Mouse (Mus musculus) forebrain, embryonic 11.5 days (tissue): ENCODE measurements around the gene Slc10a6. TPM values are rescaled to one million over a fixed set of nuclear protein-coding genes. Genes with fewer than 3 reads are reported as not detected.

Experiments
- ATAC-seq: fragments of 200-750 bp; cut with Nextera tagmentation; replicated peaks from 2 replicates; pipeline ENCODE4 v1.8.0; 2017; ENCODE audit warnings: moderate TSS enrichment; ENCODE audit not compliant: low FRiP score
- DNase-seq: peaks from one replicate; pipeline ENCODE4 v3.0.0-alpha.2; 2017; ENCODE audit warnings: low spot score
- H3K27ac ChIP-seq: fragments of 300-500 bp; sonication (generic); 2 replicates; pipeline ENCODE4 v1.5.1; 2014; ENCODE audit warnings: low read depth, low read length
- H3K27me3 ChIP-seq: fragments of 300-500 bp; sonication (generic); 2 replicates; pipeline ENCODE4 v1.6.1; 2014; ENCODE audit warnings: mild to moderate bottlenecking, low read length, mixed read lengths; ENCODE audit not compliant: control insufficient read depth, insufficient read depth
- H3K36me3 ChIP-seq: fragments of 300-500 bp; sonication (generic); 2 replicates; pipeline ENCODE4 v1.6.1; 2014; ENCODE audit warnings: mild to moderate bottlenecking, low read length, moderate library complexity, mixed read lengths; ENCODE audit not compliant: control insufficient read depth, insufficient read depth
- H3K4me1 ChIP-seq: fragments of 300-500 bp; sonication (generic); replicated peaks from 2 replicates; pipeline ENCODE4 v1.6.1; 2014; ENCODE audit warnings: low read length, mixed read lengths; ENCODE audit not compliant: control insufficient read depth, insufficient read depth
- H3K4me2 ChIP-seq: fragments of 300-500 bp; sonication (generic); 2 replicates; pipeline ENCODE4 v1.6.1; 2014; ENCODE audit warnings: low read depth, mild to moderate bottlenecking, low read length, moderate library complexity, mixed read lengths; ENCODE audit not compliant: severe bottlenecking
- H3K4me3 ChIP-seq: fragments of 300-500 bp; sonication (generic); 2 replicates; pipeline ENCODE4 v1.5.1; 2014; ENCODE audit warnings: low read depth, low read length
- H3K9ac ChIP-seq: fragments of 300-500 bp; sonication (generic); 2 replicates; pipeline ENCODE4 v1.6.1; 2014; ENCODE audit warnings: low read length
- H3K9me3 ChIP-seq: fragments of 300-500 bp; sonication (generic); 2 replicates; pipeline ENCODE4 v1.6.1; 2016; ENCODE audit warnings: low read length, mixed read lengths; ENCODE audit not compliant: control insufficient read depth
- WGBS: fragments of 180-500 bp; shearing (Covaris S2); extraction: QIAGEN DNeasy Blood & Tissue Kit; methylation state at CpG from one replicate; pipeline ENCODE4 v1.1.7; 2014; 5-methylcytosine and 5-hydroxymethylcytosine counted together
- polyA plus RNA-seq: library from polyadenylated mRNA; unstranded; fragments of >200 nt; fragmentation: Nextera tagmentation; extraction: Ambion mirVana; gene quantifications from 2 replicates; pipeline ENCODE4 v1.2.1, GENCODE M21; 2014

The Slc10a6 gene
- polyA plus RNA-seq, 1 experiment from 2014 or later = not detected

GRCm38 (mm10) chr5:103560546-103560945 lies 68.7 kb downstream of the Slc10a6 start:
- H3K36me3 ChIP-seq = peaks cover 5% of the 10 kb centered on the region; the same call in 1 of the 2 replicates

More at GRCm38 (mm10) chr5:103560546-103560945, 68.7 kb downstream of the Slc10a6 start:
- 94% methylated on average over 9 of the region's 9 CpGs for WGBS
- Histone ChIP-seq H3K9me3 (no peaks in the 10 kb centered on the region), H3K4me1 (no peaks in the 10 kb centered on the region), H3K4me2 (no peak overlapping the region), H3K4me3 (no peak overlapping the region), H3K27me3 (no peaks in the 10 kb centered on the region), H3K27ac (no peak overlapping the region), H3K9ac (no peak overlapping the region)
- DNase-seq (no peak), ATAC-seq (no peak)

Other genes with a start within 250 kb of the Slc10a6 start
- 17.4 and 20.3 TPM in 2 replicates for gene Ptpn13, start 204.2 kb downstream of the Slc10a6 start, polyA plus RNA-seq
- gene 1700016H13Rik, start 26.6 kb upstream of the Slc10a6 start, polyA plus RNA-seq = 0.39 and 0.68 TPM in 2 replicates
- 7.1 and 7.9 TPM in 2 replicates for gene Aff1, start 63.0 kb upstream of the Slc10a6 start, polyA plus RNA-seq